Mouse (Mus musculus) heart, embryonic 13.5 days (tissue): ENCODE results near the gene Atg4b. TPM values are rescaled to one million over a fixed set of nuclear protein-coding genes. Genes with fewer than 3 reads are reported as not detected.

Source experiments
- ATAC-seq: fragments of 200-750 bp; cut with Nextera tagmentation; 2 replicates; pipeline ENCODE4 v1.8.0; 2017; ENCODE audit warnings: moderate TSS enrichment; ENCODE audit not compliant: insufficient number of reproducible peaks, low FRiP score, low TSS enrichment; ENCODE audit errors: extremely low read depth
- H3K27ac ChIP-seq: fragments of 300-500 bp; sonication (generic); replicated peaks from 2 replicates; pipeline ENCODE4 v1.5.1; 2015; ENCODE audit warnings: moderate library complexity, mild to moderate bottlenecking, inconsistent platforms
- H3K27me3 ChIP-seq: fragments of 300-500 bp; sonication (generic); replicated peaks from 2 replicates; pipeline ENCODE4 v1.6.1; 2015; ENCODE audit warnings: mild to moderate bottlenecking, inconsistent platforms
- H3K36me3 ChIP-seq: fragments of 300-500 bp; sonication (generic); 2 replicates; pipeline ENCODE4 v1.6.1; 2015; ENCODE audit warnings: mild to moderate bottlenecking, inconsistent platforms
- H3K4me1 ChIP-seq: fragments of 300-500 bp; sonication (generic); 2 replicates; pipeline ENCODE4 v1.6.1; 2015; ENCODE audit warnings: inconsistent platforms
- H3K4me2 ChIP-seq: fragments of 300-500 bp; sonication (generic); 2 replicates; pipeline ENCODE4 v1.6.1; 2015; ENCODE audit warnings: inconsistent platforms, mild to moderate bottlenecking, moderate library complexity
- H3K4me3 ChIP-seq: fragments of 300-500 bp; sonication (generic); 2 replicates; pipeline ENCODE4 v1.5.1; 2015; ENCODE audit warnings: moderate library complexity, mild to moderate bottlenecking, inconsistent platforms
- H3K9ac ChIP-seq: fragments of 300-500 bp; sonication (generic); 2 replicates; pipeline ENCODE4 v1.6.1; 2015; ENCODE audit warnings: inconsistent platforms, mild to moderate bottlenecking, moderate library complexity
- H3K9me3 ChIP-seq: fragments of 300-500 bp; sonication (generic); 2 replicates; pipeline ENCODE4 v1.6.1; 2016; ENCODE audit warnings: inconsistent platforms
- WGBS: fragments of 180-500 bp; shearing (Covaris S2); methylation state at CpG from one replicate; pipeline ENCODE4 v1.1.7; 2015; ENCODE audit warnings: mixed read lengths; 5-methylcytosine and 5-hydroxymethylcytosine counted together
- polyA plus RNA-seq: library from polyadenylated mRNA; unstranded; fragments of >200 nt; fragmentation: Nextera tagmentation; extraction: Ambion mirVana; gene quantifications from 2 replicates; pipeline ENCODE4 v1.2.1, GENCODE M21; 2015

Atg4b gene
- 51.0 and 58.6 TPM in 2 replicates for polyA plus RNA-seq

GRCm38 (mm10) chr1:93751290-93751689 lies at the start of gene Atg4b:
Gene Atg4b (plus strand): TSS chr1:93751500.
- H3K4me2 ChIP-seq = no peak within 1 kb of the TSS
- no peaks in the 10 kb centered on the region for H3K27me3 ChIP-seq
- H3K4me3 ChIP-seq = no peak within 1 kb of the TSS
- H3K9me3 ChIP-seq = no peaks in the 10 kb centered on the region
- no peak within 1 kb of the TSS for H3K9ac ChIP-seq
- no peak within 1 kb of the TSS for H3K27ac ChIP-seq
- 81% methylated on average over 6 of the region's 6 CpGs for WGBS
- ATAC-seq = no peak
- peaks cover 33% of the 10 kb centered on the region for H3K36me3 ChIP-seq
- peaks cover 25% of the 10 kb centered on the region for H3K4me1 ChIP-seq

GRCm38 (mm10) chr1:93702106-93702505 lies 49.2 kb upstream of the Atg4b start:
- no peaks in the 10 kb centered on the region for H3K27me3 ChIP-seq
- no peak for ATAC-seq
- no peak overlapping the region for H3K27ac ChIP-seq
- no peak overlapping the region for H3K4me2 ChIP-seq
- H3K36me3 ChIP-seq = peaks cover 42% of the 10 kb centered on the region
- no peak overlapping the region for H3K9ac ChIP-seq
- 68% methylated on average over 1 of the region's 1 CpGs for whole genome bisulfite sequencing
- no peak overlapping the region for H3K4me3 ChIP-seq
- no peaks in the 10 kb centered on the region for H3K9me3 ChIP-seq
- peaks cover 10% of the 10 kb centered on the region for H3K4me1 ChIP-seq

GRCm38 (mm10) chr1:93703472-93704048 lies 47.7 kb upstream of the Atg4b start:
- 88% methylated on average over 10 of the region's 10 CpGs for WGBS
- Histone ChIP-seq H3K4me2 (no peak overlapping the region), H3K27ac (no peak overlapping the region), H3K9me3 (no peaks in the 10 kb centered on the region), H3K27me3 (no peaks in the 10 kb centered on the region), H3K9ac (no peak overlapping the region), H3K36me3 (peaks cover 51% of the 10 kb centered on the region), H3K4me1 (no peaks in the 10 kb centered on the region), H3K4me3 (no peak overlapping the region)
- no peak for ATAC-seq

GRCm38 (mm10) chr1:93704341-93704740 lies 47.0 kb upstream of the Atg4b start:
- WGBS = 83% methylated on average over 9 of the region's 9 CpGs
- Histone ChIP-seq H3K4me2 (no peak overlapping the region), H3K27me3 (no peaks in the 10 kb centered on the region), H3K9ac (no peak overlapping the region), H3K36me3 (peaks cover 53% of the 10 kb centered on the region), H3K4me1 (no peaks in the 10 kb centered on the region), H3K4me3 (no peak overlapping the region), H3K27ac (no peak overlapping the region), H3K9me3 (no peaks in the 10 kb centered on the region)
- ATAC-seq = no peak

GRCm38 (mm10) chr1:93705389-93705788 lies 45.9 kb upstream of the Atg4b start:
- H3K4me1 ChIP-seq = no peaks in the 10 kb centered on the region
- H3K27me3 ChIP-seq = no peaks in the 10 kb centered on the region
- H3K36me3 ChIP-seq = peaks cover 53% of the 10 kb centered on the region
- no peak overlapping the region for H3K4me2 ChIP-seq
- H3K4me3 ChIP-seq = no peak overlapping the region
- 66% methylated on average over 3 of the region's 3 CpGs for WGBS
- no peaks in the 10 kb centered on the region for H3K9me3 ChIP-seq
- no peak overlapping the region for H3K27ac ChIP-seq
- no peak for ATAC-seq
- no peak overlapping the region for H3K9ac ChIP-seq

GRCm38 (mm10) chr1:93716166-93716565 lies 35.1 kb upstream of the Atg4b start:
- no peak for ATAC-seq
- H3K27me3 ChIP-seq = no peaks in the 10 kb centered on the region
- peaks cover 31% of the 10 kb centered on the region for H3K4me1 ChIP-seq
- H3K4me3 ChIP-seq = no peak overlapping the region
- peak overlapping the region; percentile 36 for H3K27ac ChIP-seq
- 0 out of 2 replicates have a peak overlapping the region, but pooled peaks have one; percentile 14 for H3K9ac ChIP-seq
- H3K9me3 ChIP-seq = no peaks in the 10 kb centered on the region
- peaks cover 64% of the 10 kb centered on the region for H3K36me3 ChIP-seq
- H3K4me2 ChIP-seq = no peak overlapping the region
- WGBS = 41% methylated on average over 2 of the region's 2 CpGs

- Histone ChIP-seq H3K4me1 (peaks cover 30% of the 10 kb centered on the region), H3K4me2 (no peak overlapping the region), H3K27ac (peak overlapping the region; percentile 45), H3K27me3 (no peaks in the 10 kb centered on the region), H3K4me3 (no peak overlapping the region), H3K9me3 (no peaks in the 10 kb centered on the region), H3K9ac (no peak overlapping the region), H3K36me3 (peaks cover 43% of the 10 kb centered on the region)
- 63% methylated on average over 7 of the region's 7 CpGs for WGBS
- no peak for ATAC-seq
These were observed 29.7 kb upstream of the Atg4b start for GRCm38 (mm10) chr1:93721557-93721956.

GRCm38 (mm10) chr1:93724623-93725022 lies 26.7 kb upstream of the Atg4b start:
- no peaks in the 10 kb centered on the region for H3K9me3 ChIP-seq
- H3K27me3 ChIP-seq = no peaks in the 10 kb centered on the region
- H3K9ac ChIP-seq = no peak overlapping the region
- peaks cover 36% of the 10 kb centered on the region for H3K36me3 ChIP-seq
- no peak overlapping the region for H3K27ac ChIP-seq
- H3K4me2 ChIP-seq = no peak overlapping the region
- ATAC-seq = no peak
- no peak overlapping the region for H3K4me3 ChIP-seq
- H3K4me1 ChIP-seq = peaks cover 27% of the 10 kb centered on the region
- WGBS = 82% methylated on average over 3 of the region's 3 CpGs

- ATAC-seq = no peak
These were observed 25.6 kb upstream of the Atg4b start for GRCm38 (mm10) chr1:93725665-93726064.

GRCm38 (mm10) chr1:93726116-93726515 lies 25.2 kb upstream of the Atg4b start:
- WGBS = 86% methylated on average over 3 of the region's 3 CpGs
- H3K4me1 ChIP-seq = peaks cover 23% of the 10 kb centered on the region
- no peak overlapping the region for H3K4me3 ChIP-seq
- no peak for ATAC-seq
- no peaks in the 10 kb centered on the region for H3K27me3 ChIP-seq
- no peak overlapping the region for H3K4me2 ChIP-seq
- no peaks in the 10 kb centered on the region for H3K9me3 ChIP-seq
- no peak overlapping the region for H3K9ac ChIP-seq
- H3K36me3 ChIP-seq = peaks cover 25% of the 10 kb centered on the region
- H3K27ac ChIP-seq = no peak overlapping the region

More at GRCm38 (mm10) chr1:93725665-93726064, 25.6 kb upstream of the Atg4b start:
- WGBS = 70% methylated on average over 5 of the region's 5 CpGs
- no peak overlapping the region for H3K27ac ChIP-seq
- H3K27me3 ChIP-seq = no peaks in the 10 kb centered on the region
- no peak overlapping the region for H3K4me2 ChIP-seq
- H3K4me3 ChIP-seq = no peak overlapping the region
- H3K36me3 ChIP-seq = peaks cover 27% of the 10 kb centered on the region
- H3K9ac ChIP-seq = peak overlapping the region; percentile 29; the same call in 1 of the 2 replicates
- no peaks in the 10 kb centered on the region for H3K9me3 ChIP-seq
- H3K4me1 ChIP-seq = peaks cover 20% of the 10 kb centered on the region

GRCm38 (mm10) chr1:93726974-93727373 lies 24.3 kb upstream of the Atg4b start:
- H3K4me1 ChIP-seq = peaks cover 23% of the 10 kb centered on the region
- 51% methylated on average over 3 of the region's 3 CpGs for WGBS
- no peak for ATAC-seq
- H3K4me3 ChIP-seq = no peak overlapping the region
- H3K27me3 ChIP-seq = no peaks in the 10 kb centered on the region
- H3K36me3 ChIP-seq = peaks cover 25% of the 10 kb centered on the region
- no peak overlapping the region for H3K9ac ChIP-seq
- H3K27ac ChIP-seq = no peak overlapping the region
- H3K4me2 ChIP-seq = no peak overlapping the region
- H3K9me3 ChIP-seq = no peaks in the 10 kb centered on the region

- H3K4me1 ChIP-seq = peaks cover 20% of the 10 kb centered on the region
- H3K27ac ChIP-seq = 0 out of 2 replicates have a peak overlapping the region, but pooled peaks have one; percentile 31
- no peaks in the 10 kb centered on the region for H3K27me3 ChIP-seq
- H3K9ac ChIP-seq = peak overlapping the region; percentile 44; the same call in 1 of the 2 replicates
- H3K4me3 ChIP-seq = peak overlapping the region; percentile 7; the same call in 1 of the 2 replicates
- no peaks in the 10 kb centered on the region for H3K36me3 ChIP-seq
- peak overlapping the region; percentile 52 for H3K4me2 ChIP-seq
- no peak for ATAC-seq
- H3K9me3 ChIP-seq = no peaks in the 10 kb centered on the region
- WGBS = 80% methylated on average over 5 of the region's 5 CpGs
These were observed 20.2 kb upstream of the Atg4b start for GRCm38 (mm10) chr1:93731103-93731502.
